Mouse (Mus musculus): Measurements from ENCODE around the gene Olfr119. TPM values are rescaled to one million over a fixed set of nuclear protein-coding genes. Genes with fewer than 3 reads are reported as not detected.
"Not testable (repeated sequence)": the region's sequence is repeated elsewhere in the genome, so short reads cannot be mapped to it uniquely, and the experiment has no call there.

The Olfr119 gene
- not detected in 2 replicates for polyA plus RNA-seq (2015; fragmentation: Nextera tagmentation; extraction: Ambion mirVana)

GRCm38 (mm10) chr17:37696264-37696663 is at the start of gene Olfr119:
Olfr119 (plus strand) TSS chr17:37696564.
- WGBS = 76% methylated on average over 1 of the region's 1 CpGs
- not testable (repeated sequence) for H3K9ac ChIP-seq; H3K27ac ChIP-seq (replicated peaks); H3K9me3 ChIP-seq; H3K4me3 ChIP-seq; H3K4me2 ChIP-seq; H3K4me1 ChIP-seq; ATAC-seq (ENCODE audit: extremely low read depth, insufficient number of reproducible peaks, low FRiP score, low TSS enrichment); H3K27me3 ChIP-seq (replicated peaks); H3K36me3 ChIP-seq

GRCm38 (mm10) chr17:37663682-37664081 is 32.7 kb upstream of the Olfr119 start, which contains the start of gene Olfr117:
Olfr117 (minus strand) TSS chr17:37663782.
- no peak for ATAC-seq (ENCODE audit: extremely low read depth, insufficient number of reproducible peaks, low FRiP score, low TSS enrichment)
- Histone ChIP-seq H3K4me2 (no peak within 1 kb of the TSS), H3K27ac (replicated peaks) (no peak within 1 kb of the TSS), H3K4me1 (no peaks in the 10 kb centered on the region), H3K4me3 (no peak within 1 kb of the TSS), H3K9ac (no peak within 1 kb of the TSS), H3K27me3 (replicated peaks) (no peaks in the 10 kb centered on the region), H3K36me3 (no peaks in the 10 kb centered on the region), H3K9me3 (no peaks in the 10 kb centered on the region)
- WGBS = 50% methylated on average over 1 of the region's 1 CpGs

- Histone ChIP-seq H3K36me3 (no peaks in the 10 kb centered on the region), H3K4me3 (no peak within 1 kb of the TSS), H3K9me3 (no peaks in the 10 kb centered on the region), H3K27me3 (replicated peaks) (no peaks in the 10 kb centered on the region), H3K9ac (no peak within 1 kb of the TSS), H3K27ac (replicated peaks) (no peak within 1 kb of the TSS), H3K4me1 (no peaks in the 10 kb centered on the region), H3K4me2 (no peak within 1 kb of the TSS)
- ATAC-seq (ENCODE audit: extremely low read depth, insufficient number of reproducible peaks, low FRiP score, low TSS enrichment) = no peak
- WGBS = 45% methylated on average over 2 of the region's 2 CpGs
Observed at GRCm38 (mm10) chr17:37666688-37667087, 29.7 kb upstream of the Olfr119 start, which contains the start of gene Olfr118. Olfr118 (plus strand) TSS chr17:37666988.

- WGBS = 50% methylated on average over 1 of the region's 1 CpGs
- no peak for ATAC-seq (ENCODE audit: extremely low read depth, insufficient number of reproducible peaks, low FRiP score, low TSS enrichment)
- no peak within 1 kb of the TSS for H3K4me3 ChIP-seq
Observed at GRCm38 (mm10) chr17:37721508-37721907, 25.1 kb downstream of the Olfr119 start, which contains the start of gene Olfr120. Olfr120 (plus strand) TSS chr17:37721808.

GRCm38 (mm10) chr17:37738070-37738469 is 41.7 kb downstream of the Olfr119 start:
- 40% methylated on average over 7 of the region's 7 CpGs for WGBS

More at GRCm38 (mm10) chr17:37721508-37721907, 25.1 kb downstream of the Olfr119 start, which contains the start of gene Olfr120:
- H3K4me2 ChIP-seq = no peak within 1 kb of the TSS
- H3K9me3 ChIP-seq = no peaks in the 10 kb centered on the region
- no peaks in the 10 kb centered on the region for H3K27me3 ChIP-seq (replicated peaks)
- no peak within 1 kb of the TSS for H3K27ac ChIP-seq (replicated peaks)
- no peaks in the 10 kb centered on the region for H3K4me1 ChIP-seq
- H3K9ac ChIP-seq = no peak within 1 kb of the TSS
- no peaks in the 10 kb centered on the region for H3K36me3 ChIP-seq

More at GRCm38 (mm10) chr17:37738070-37738469, 41.7 kb downstream of the Olfr119 start:
- Histone ChIP-seq H3K4me2 (no peak overlapping the region), H3K9ac (no peak overlapping the region), H3K9me3 (no peaks in the 10 kb centered on the region), H3K4me3 (no peak overlapping the region), H3K27me3 (replicated peaks) (no peaks in the 10 kb centered on the region), H3K36me3 (no peaks in the 10 kb centered on the region), H3K27ac (replicated peaks) (no peak overlapping the region), H3K4me1 (no peaks in the 10 kb centered on the region)
- ATAC-seq (ENCODE audit: extremely low read depth, insufficient number of reproducible peaks, low FRiP score, low TSS enrichment) = no peak

Other genes with a start within 250 kb of the Olfr119 start
- gene Olfr109, start 237.6 kb upstream of the Olfr119 start, polyA plus RNA-seq (2015; fragmentation: Nextera tagmentation; extraction: Ambion mirVana) = not detected in 2 replicates
- not detected in 2 replicates for gene H2-M2, start 213.0 kb upstream of the Olfr119 start, polyA plus RNA-seq (2015; fragmentation: Nextera tagmentation; extraction: Ambion mirVana)
- not detected in 2 replicates for gene Olfr110, start 204.1 kb upstream of the Olfr119 start, polyA plus RNA-seq (2015; fragmentation: Nextera tagmentation; extraction: Ambion mirVana)
- gene Olfr111, start 188.5 kb upstream of the Olfr119 start, polyA plus RNA-seq (2015; fragmentation: Nextera tagmentation; extraction: Ambion mirVana) = not detected in 2 replicates
- gene Olfr112, start 127.1 kb upstream of the Olfr119 start, polyA plus RNA-seq (2015; fragmentation: Nextera tagmentation; extraction: Ambion mirVana) = not detected in 2 replicates
- not detected in 2 replicates for gene Olfr113, start 118.9 kb upstream of the Olfr119 start, polyA plus RNA-seq (2015; fragmentation: Nextera tagmentation; extraction: Ambion mirVana)
- not detected in 2 replicates for gene Olfr114, start 103.8 kb upstream of the Olfr119 start, polyA plus RNA-seq (2015; fragmentation: Nextera tagmentation; extraction: Ambion mirVana)
- gene Olfr115, start 69.5 kb upstream of the Olfr119 start, polyA plus RNA-seq (2015; fragmentation: Nextera tagmentation; extraction: Ambion mirVana) = not detected in 2 replicates
- gene Olfr116, start 69.4 kb upstream of the Olfr119 start, polyA plus RNA-seq (2015; fragmentation: Nextera tagmentation; extraction: Ambion mirVana) = not detected in 2 replicates
- not detected in 2 replicates for gene Olfr117, start 32.8 kb upstream of the Olfr119 start, polyA plus RNA-seq (2015; fragmentation: Nextera tagmentation; extraction: Ambion mirVana)
- not detected in 2 replicates for gene Olfr118, start 29.6 kb upstream of the Olfr119 start, polyA plus RNA-seq (2015; fragmentation: Nextera tagmentation; extraction: Ambion mirVana)
- gene Olfr120, start 25.2 kb downstream of the Olfr119 start, polyA plus RNA-seq (2015; fragmentation: Nextera tagmentation; extraction: Ambion mirVana) = not detected in 2 replicates
- not detected in 2 replicates for gene Olfr121, start 52.3 kb downstream of the Olfr119 start, polyA plus RNA-seq (2015; fragmentation: Nextera tagmentation; extraction: Ambion mirVana)
- not detected in 2 replicates for gene Olfr122, start 72.0 kb downstream of the Olfr119 start, polyA plus RNA-seq (2015; fragmentation: Nextera tagmentation; extraction: Ambion mirVana)
- gene Olfr123, start 97.0 kb downstream of the Olfr119 start, polyA plus RNA-seq (2015; fragmentation: Nextera tagmentation; extraction: Ambion mirVana) = not detected in 2 replicates
- gene Olfr124, start 103.3 kb downstream of the Olfr119 start, polyA plus RNA-seq (2015; fragmentation: Nextera tagmentation; extraction: Ambion mirVana) = not detected in 2 replicates
- gene Olfr125, start 136.4 kb downstream of the Olfr119 start, polyA plus RNA-seq (2015; fragmentation: Nextera tagmentation; extraction: Ambion mirVana) = not detected in 2 replicates
- not detected in 2 replicates for gene Olfr126, start 150.9 kb downstream of the Olfr119 start, polyA plus RNA-seq (2015; fragmentation: Nextera tagmentation; extraction: Ambion mirVana)
- gene Olfr127, start 203.9 kb downstream of the Olfr119 start, polyA plus RNA-seq (2015; fragmentation: Nextera tagmentation; extraction: Ambion mirVana) = not detected in 2 replicates
- gene Olfr128, start 224.0 kb downstream of the Olfr119 start, polyA plus RNA-seq (2015; fragmentation: Nextera tagmentation; extraction: Ambion mirVana) = not detected in 2 replicates

Data from heart, embryonic 13.5 days (tissue).